Mouse (Mus musculus): ENCODE data around the gene Wdr44. TPM values are rescaled to one million over a fixed set of nuclear protein-coding genes. Genes with fewer than 3 reads are reported as not detected.

The Wdr44 gene
- polyA plus RNA-seq (2012; ENCODE audit: insufficient read depth, insufficient read length, low replicate concordance, missing spikeins) = not detected in 2 replicates

DNA sequence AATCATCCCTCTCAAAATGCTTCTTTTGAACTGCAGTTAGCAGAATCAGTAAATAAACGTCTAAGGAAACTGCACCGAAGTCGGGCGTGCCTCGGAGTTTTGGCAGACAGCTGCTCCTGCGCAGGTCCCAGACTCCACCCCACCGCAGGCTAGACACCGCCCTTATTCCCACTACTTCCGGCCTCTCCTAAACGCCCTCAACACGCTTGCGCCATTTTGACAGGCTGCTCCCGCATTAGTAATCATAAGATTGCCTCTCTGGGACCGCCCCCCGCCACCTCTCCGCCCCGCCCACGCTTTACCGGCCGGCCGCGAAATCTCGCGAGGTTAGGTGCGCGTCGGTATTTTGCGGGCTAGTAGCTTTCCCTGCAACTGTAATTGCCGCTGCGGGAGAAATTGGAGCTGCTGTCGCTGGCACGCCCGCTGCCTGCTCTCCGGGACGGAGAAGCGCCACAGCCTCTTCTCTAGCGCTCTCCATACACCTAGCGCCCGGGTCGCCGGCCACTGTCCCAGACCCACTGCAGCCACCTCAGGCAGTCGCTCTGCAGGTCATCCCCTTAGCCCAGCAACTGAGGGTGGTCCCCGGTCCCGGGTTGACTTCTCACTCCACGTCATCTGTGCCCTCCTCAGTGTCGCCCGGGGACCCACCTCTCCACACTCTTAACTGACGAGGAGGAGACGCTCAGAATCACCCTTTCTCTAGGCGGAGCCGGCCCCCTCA, at the start of gene Wdr44:
Gene Wdr44, plus strand, starts transcription at position 330 of the 721 bp plus-strand sequence.
- TF ChIP-seq POLR2A (IDR thresholded peaks at IDR 0.05; ENCODE audit: insufficient read depth, low read depth, low read length) (0 out of 2 replicates have a peak, but pooled peaks have one; percentile 23), CTCF (IDR thresholded peaks at IDR 0.05; ENCODE audit: insufficient read depth, low read depth, low read length) (no peak)
- H3K4me3 ChIP-seq (ENCODE audit: insufficient read depth, low read depth, low read length) = peak within 1 kb of the TSS; percentile 75
- 10% methylated on average over 51 of the region's 51 CpGs for WGBS
- peak within 1 kb of the TSS; percentile 61 for H3K27ac ChIP-seq (ENCODE audit: insufficient read depth, low read depth, low read length)
- H3K4me1 ChIP-seq (ENCODE audit: control insufficient read depth, insufficient read depth, low read length) = no peaks in the 10 kb centered on the region

DNA sequence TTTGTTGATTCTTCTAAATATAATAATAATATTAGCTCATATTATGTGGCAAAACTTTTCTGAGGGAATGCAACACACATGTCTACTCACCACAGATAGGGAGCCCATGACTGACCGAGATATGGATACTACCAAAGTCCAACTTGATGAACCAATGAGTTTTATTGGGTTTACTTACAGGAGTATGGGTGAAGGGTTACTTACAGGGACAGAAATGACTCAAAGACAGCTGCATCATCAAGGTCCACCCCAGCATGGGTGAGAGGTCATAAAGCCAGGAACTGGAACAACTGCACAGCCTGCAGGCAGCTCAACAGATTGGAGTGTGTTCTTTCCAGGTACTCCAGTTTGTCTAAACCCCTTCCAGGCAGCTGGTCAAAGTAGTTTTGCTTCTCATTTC, 44.5 kb upstream of the Wdr44 start:
- H3K4me3 ChIP-seq (ENCODE audit: insufficient read depth, low read depth, low read length) = no peak overlapping the region
- no peak overlapping the region for H3K27ac ChIP-seq (ENCODE audit: insufficient read depth, low read depth, low read length)
- H3K4me1 ChIP-seq (ENCODE audit: control insufficient read depth, insufficient read depth, low read length) = no peaks in the 10 kb centered on the region
- no peak for TF ChIP-seq POLR2A (IDR thresholded peaks at IDR 0.05; ENCODE audit: insufficient read depth, low read depth, low read length)
- 91% methylated on average over 1 of the region's 1 CpGs for WGBS

DNA sequence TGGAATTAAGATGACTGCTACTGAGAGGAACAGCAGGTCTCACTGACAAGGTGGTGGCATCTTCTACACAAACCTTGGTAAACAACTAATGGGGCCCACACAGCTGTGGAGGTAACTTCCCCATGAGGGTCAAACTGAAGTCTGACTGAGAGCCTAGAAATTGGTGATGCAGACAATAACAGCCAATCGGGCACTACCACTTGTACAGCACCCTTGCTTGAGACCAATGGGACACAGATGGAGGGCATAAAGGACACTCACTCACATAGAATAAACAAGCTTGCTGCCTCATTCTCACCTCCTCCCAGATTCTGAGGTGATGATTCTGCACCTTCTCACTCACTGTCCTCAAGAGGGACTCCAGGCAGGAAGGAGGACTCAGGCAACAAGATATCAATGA, 30.6 kb upstream of the Wdr44 start:
- Histone ChIP-seq H3K27ac (ENCODE audit: insufficient read depth, low read depth, low read length) (no peak overlapping the region), H3K4me1 (ENCODE audit: control insufficient read depth, insufficient read depth, low read length) (no peaks in the 10 kb centered on the region), H3K4me3 (ENCODE audit: insufficient read depth, low read depth, low read length) (no peak overlapping the region)
- WGBS = 88% methylated on average over 1 of the region's 1 CpGs
- TF ChIP-seq CTCF (IDR thresholded peaks at IDR 0.05; ENCODE audit: insufficient read depth, low read depth, low read length) (no peak), POLR2A (IDR thresholded peaks at IDR 0.05; ENCODE audit: insufficient read depth, low read depth, low read length) (no peak)

DNA sequence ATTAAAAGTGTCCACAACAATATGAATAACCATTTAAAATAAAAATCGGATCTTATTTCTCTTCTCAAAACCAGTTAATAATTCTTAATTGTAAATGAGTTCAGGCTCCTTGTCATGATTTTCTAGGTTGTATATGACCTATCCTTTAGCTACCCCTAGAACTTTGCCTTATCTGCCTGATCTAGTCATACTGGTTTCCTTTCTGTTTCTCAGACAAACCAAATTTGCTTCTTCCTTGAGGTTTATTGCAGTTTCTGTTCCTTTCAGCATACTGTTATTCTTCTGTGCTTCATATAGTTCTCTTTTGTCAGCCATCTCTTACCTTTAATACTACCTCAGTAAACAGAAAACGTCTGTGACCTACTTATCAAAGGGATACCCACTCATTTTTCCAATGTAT, 19.7 kb upstream of the Wdr44 start:
- 70% methylated on average over 2 of the region's 2 CpGs for WGBS
- no peaks in the 10 kb centered on the region for H3K4me1 ChIP-seq (ENCODE audit: control insufficient read depth, insufficient read depth, low read length)
- no peak overlapping the region for H3K27ac ChIP-seq (ENCODE audit: insufficient read depth, low read depth, low read length)
- no peak overlapping the region for H3K4me3 ChIP-seq (ENCODE audit: insufficient read depth, low read depth, low read length)
- no peak for TF ChIP-seq CTCF (IDR thresholded peaks at IDR 0.05; ENCODE audit: insufficient read depth, low read depth, low read length)

DNA sequence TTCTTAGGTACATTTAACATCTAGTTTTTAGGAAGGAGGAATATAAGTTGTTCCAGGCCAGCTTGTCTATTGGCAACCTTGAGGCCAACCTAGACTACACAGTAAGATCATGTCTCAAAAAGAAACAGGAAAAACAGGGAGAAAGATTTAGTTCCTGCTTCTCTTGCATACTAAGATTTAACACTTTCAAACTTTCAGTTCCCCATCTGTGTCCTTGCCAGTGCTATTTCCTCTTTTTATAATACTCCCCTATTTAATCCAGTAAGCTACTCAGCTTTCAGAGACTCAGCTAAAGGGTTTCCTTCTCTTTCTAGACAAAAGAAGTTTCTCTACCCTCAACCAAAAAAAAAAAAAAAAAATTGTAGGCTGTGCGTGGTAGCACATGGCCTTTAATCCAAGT, 17.4 kb upstream of the Wdr44 start:
- Histone ChIP-seq H3K27ac (ENCODE audit: insufficient read depth, low read depth, low read length) (no peak overlapping the region), H3K4me1 (ENCODE audit: control insufficient read depth, insufficient read depth, low read length) (no peaks in the 10 kb centered on the region), H3K4me3 (ENCODE audit: insufficient read depth, low read depth, low read length) (no peak overlapping the region)
- TF ChIP-seq POLR2A (IDR thresholded peaks at IDR 0.05; ENCODE audit: insufficient read depth, low read depth, low read length) = no peak
- WGBS = 79% methylated on average over 1 of the region's 1 CpGs

DNA sequence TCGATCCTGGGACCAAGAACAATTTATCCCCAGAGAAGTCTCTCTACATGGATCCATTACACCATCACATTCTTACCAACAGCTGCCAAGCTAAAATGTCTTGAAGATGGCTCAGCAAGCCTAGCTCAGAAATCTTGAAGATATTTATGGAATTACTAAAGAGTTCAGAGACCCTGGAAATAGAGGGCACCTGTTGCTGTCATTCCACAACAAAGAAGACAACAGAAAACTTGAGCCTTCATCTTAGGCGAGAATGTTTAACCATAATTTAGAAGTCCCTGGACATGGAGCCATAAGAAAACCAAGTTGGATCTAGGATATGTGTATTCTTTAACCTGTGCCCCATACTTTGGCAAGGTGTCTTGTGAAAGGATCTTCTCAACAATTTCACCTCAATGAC, 16.3 kb upstream of the Wdr44 start:
- TF ChIP-seq POLR2A (IDR thresholded peaks at IDR 0.05; ENCODE audit: insufficient read depth, low read depth, low read length) = no peak
- TF ChIP-seq CTCF (IDR thresholded peaks at IDR 0.05; ENCODE audit: insufficient read depth, low read depth, low read length) = no peak
- Histone ChIP-seq H3K27ac (ENCODE audit: insufficient read depth, low read depth, low read length) (no peak overlapping the region), H3K4me1 (ENCODE audit: control insufficient read depth, insufficient read depth, low read length) (no peaks in the 10 kb centered on the region), H3K4me3 (ENCODE audit: insufficient read depth, low read depth, low read length) (no peak overlapping the region)
- 72% methylated on average over 2 of the region's 2 CpGs for WGBS

DNA sequence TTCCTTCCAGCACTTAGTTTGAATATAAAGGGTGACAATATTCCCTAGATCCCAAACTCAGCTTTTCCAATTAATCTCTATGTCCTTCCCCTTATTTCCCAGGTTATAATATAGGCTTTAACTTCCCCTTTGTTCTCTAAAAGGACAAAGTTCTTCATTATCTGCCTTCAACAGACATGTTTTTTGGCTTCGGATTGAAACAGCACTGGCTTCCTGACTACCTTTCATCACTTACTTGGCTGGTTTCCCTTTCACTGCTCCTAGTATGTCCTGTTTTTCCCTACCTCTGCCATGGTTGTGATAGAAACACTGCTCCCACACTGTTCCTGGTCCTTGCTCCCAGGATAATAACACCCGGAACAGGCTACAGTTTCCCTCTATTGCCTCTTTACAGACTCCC, 15.3 kb upstream of the Wdr44 start:
- 80% methylated on average over 2 of the region's 2 CpGs for whole genome bisulfite sequencing
- Histone ChIP-seq H3K27ac (ENCODE audit: insufficient read depth, low read depth, low read length) (no peak overlapping the region), H3K4me3 (ENCODE audit: insufficient read depth, low read depth, low read length) (no peak overlapping the region), H3K4me1 (ENCODE audit: control insufficient read depth, insufficient read depth, low read length) (no peaks in the 10 kb centered on the region)
- TF ChIP-seq CTCF (IDR thresholded peaks at IDR 0.05; ENCODE audit: insufficient read depth, low read depth, low read length) (no peak), POLR2A (IDR thresholded peaks at IDR 0.05; ENCODE audit: insufficient read depth, low read depth, low read length) (no peak)

DNA sequence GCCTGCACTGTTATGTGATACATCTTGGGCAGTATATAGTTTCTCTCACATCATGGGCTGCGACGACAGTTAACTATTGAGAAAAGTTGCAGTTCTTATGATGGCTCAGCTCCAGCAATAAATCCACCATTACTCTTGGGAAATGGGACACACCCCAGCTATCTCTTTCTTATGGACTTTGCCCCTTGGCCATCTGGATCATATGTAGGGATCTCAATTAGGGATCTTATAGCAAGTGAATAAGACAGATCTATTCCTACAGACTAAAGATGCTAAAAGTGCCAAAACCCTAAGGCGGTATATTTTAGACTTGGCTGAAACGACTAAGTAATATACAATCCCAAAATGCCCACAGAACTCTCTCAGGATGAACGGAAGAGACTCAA, 522 bp upstream of the Wdr44 start:
- Histone ChIP-seq H3K27ac (ENCODE audit: insufficient read depth, low read depth, low read length) (no peak overlapping the region), H3K4me3 (ENCODE audit: insufficient read depth, low read depth, low read length) (peak overlapping the region; percentile 75), H3K4me1 (ENCODE audit: control insufficient read depth, insufficient read depth, low read length) (no peaks in the 10 kb centered on the region)
- TF ChIP-seq CTCF (IDR thresholded peaks at IDR 0.05; ENCODE audit: insufficient read depth, low read depth, low read length) (no peak), POLR2A (IDR thresholded peaks at IDR 0.05; ENCODE audit: insufficient read depth, low read depth, low read length) (no peak)
- WGBS = 21% methylated on average over 5 of the region's 5 CpGs

DNA sequence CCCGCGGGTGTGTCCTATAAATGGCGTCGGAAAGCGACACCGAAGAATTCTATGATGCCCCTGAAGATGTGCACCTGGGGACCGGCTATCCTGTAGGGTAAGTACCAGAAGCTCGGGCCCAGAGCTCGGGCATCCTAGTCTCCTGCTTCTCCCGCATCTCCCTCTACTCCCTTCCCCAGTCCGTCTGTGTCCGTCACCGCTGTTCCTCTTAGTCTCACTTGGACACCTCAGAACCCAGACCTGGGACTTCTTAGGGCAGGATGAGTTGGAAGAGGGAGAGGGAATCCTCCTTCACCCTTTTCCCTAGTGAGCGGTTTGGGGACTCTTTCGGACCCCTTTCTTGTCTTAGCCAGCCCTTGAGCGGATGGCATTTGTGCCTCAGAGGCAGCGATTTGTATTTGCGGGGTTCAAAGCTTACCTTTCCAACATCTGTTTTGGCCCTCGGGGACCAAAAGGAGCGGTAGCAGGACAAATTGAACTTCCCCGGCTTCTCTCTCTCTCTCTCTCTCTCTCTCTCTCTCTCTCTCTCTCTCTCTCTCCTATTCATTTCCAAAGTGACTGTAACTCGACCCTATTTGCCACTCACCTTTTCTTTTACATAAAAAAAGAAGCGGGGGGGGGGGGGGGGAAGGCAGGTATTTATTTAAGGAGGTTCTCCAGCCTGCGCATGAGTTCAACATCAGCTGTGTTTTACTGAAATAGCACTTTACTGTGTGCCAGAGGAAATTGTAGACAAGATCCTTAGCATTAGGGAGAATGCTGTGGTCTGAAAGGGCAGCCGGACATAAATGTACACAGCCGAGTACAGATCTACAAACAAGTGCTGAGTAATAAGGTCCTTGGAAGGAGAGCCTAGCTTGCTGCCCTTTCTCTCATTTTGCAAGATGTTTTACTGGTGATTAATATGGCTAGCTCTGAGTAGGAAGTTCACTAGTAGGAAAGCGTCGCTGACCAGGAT, 871 bp downstream of the Wdr44 start:
- Histone ChIP-seq H3K27ac (ENCODE audit: insufficient read depth, low read depth, low read length) (peak overlapping the region; percentile 61; the same call in 1 of the 2 replicates), H3K4me3 (ENCODE audit: insufficient read depth, low read depth, low read length) (peak overlapping the region; percentile 75), H3K4me1 (ENCODE audit: control insufficient read depth, insufficient read depth, low read length) (no peaks in the 10 kb centered on the region)
- 14% methylated on average over 27 of the region's 28 CpGs for WGBS
- TF ChIP-seq POLR2A (IDR thresholded peaks at IDR 0.05; ENCODE audit: insufficient read depth, low read depth, low read length) (no peak), CTCF (IDR thresholded peaks at IDR 0.05; ENCODE audit: insufficient read depth, low read depth, low read length) (no peak)
